Mouse (Mus musculus) cerebellum, adult 9-10 months (tissue): ENCODE data around the gene Higd1c.
A peak's percentile ranks its signal among the peaks of the same experiment; 100 is the strongest.
"Not testable (repeated sequence)": the region's sequence is repeated elsewhere in the genome, so short reads cannot be mapped to it uniquely, and the experiment has no call there.

Source experiments
- DNase-seq: peaks from one replicate; pipeline ENCODE4 v3.0.0; 2022

Higd1c gene

GRCm38 (mm10) chr15:100413306-100413705 lies 49.0 kb downstream of the Higd1c start:
- no peak for DNase-seq

DNA sequence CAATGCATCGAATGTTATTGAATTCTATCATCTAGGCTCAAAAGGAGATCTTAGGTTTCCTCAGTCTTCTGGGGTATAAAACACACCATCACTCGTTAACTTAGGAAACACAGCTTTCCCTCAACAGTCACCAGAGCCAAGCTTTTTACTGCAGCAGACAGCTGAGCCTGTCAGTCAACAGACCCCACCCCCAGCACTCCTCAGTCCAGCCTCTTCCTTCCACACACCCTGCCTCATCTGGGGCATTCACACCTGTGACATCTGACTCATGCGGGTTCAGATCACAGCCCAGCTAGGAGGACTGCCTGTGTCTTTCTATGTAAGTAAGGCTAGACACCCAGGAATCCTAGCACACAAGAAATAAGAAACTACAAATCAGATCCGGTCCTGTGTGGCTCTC lies 49.7 kb downstream of the Higd1c start:
- no peak for DNase-seq

GRCm38 (mm10) chr15:100414942-100415341 lies 50.6 kb downstream of the Higd1c start:
- no peak for DNase-seq

- no peak for DNase-seq
Measured at GRCm38 (mm10) chr15:100415684-100416083, 51.3 kb downstream of the Higd1c start.

- DNase-seq: no peak
Measured at GRCm38 (mm10) chr15:100417854-100418450, 53.6 kb downstream of the Higd1c start.

- no peak for DNase-seq
Measured at GRCm38 (mm10) chr15:100419311-100419710, 55.0 kb downstream of the Higd1c start.

DNA sequence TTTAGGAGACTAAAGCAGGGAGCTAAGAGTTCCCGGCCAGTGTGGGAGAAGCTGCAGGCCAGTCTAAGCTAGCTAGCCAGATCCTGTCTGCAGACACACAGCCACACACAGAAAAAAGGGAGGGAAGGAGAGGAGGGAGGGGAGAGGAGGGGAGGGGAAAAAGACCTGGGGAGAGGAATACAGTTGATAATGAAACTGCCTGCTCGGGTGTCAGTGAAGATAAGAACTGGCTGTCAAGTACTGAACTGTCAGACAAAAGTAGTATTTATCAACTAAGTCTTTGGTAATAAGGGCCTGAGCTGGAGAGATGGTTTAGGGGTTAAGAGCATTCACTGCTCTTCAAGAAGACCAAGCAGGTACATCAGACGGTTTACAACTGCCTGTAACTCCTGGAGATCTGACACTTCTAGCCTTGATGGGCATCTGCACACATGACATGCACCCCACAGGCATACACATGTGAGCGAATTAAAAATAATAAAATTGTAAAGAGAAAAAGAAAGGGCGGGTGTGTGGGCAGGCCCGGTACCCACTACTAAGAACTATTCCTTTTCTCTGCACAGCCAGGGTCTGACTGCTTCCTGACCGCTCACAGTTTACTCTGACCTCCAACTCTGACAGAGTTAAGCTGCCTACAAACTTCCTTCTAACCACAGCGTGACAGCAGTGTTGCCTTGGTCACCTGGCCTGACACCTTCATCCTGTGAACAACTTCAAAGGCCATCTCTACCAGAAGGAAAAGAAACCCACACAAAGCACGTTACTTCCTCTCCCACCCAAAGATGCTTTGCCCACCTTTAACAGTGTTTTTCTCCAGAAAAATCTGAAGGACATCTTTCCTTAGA lies 55.8 kb downstream of the Higd1c start:
- DNase-seq: no peak

GRCm38 (mm10) chr15:100421059-100421757 lies 56.9 kb downstream of the Higd1c start:
- DNase-seq: no peak

DNA sequence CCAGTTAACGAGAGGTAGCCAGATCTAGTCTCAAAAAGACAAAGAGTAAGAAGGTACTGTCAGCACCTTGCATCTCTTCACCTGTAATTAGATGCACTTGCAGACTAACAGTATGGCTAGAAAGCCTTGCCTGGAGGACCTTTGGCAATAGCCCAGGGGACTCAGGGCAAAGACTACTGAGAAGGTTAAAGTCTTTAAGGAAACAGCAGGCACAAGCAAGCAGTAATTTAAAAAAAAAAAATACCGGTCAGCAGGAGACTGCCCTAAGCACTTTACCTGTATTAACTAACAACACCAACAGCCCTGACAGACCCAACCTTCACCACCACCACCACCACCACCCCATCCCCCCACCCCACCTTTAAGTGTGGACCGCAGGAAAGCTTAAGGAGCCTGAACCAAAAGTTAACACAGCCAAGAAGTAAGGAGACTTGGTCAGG lies 57.4 kb downstream of the Higd1c start, which contains the start of gene Gm5475:
Gene Gm5475 (plus strand): TSS at position 390 of the 440 bp plus-strand sequence.
- not testable (repeated sequence) for DNase-seq

DNA sequence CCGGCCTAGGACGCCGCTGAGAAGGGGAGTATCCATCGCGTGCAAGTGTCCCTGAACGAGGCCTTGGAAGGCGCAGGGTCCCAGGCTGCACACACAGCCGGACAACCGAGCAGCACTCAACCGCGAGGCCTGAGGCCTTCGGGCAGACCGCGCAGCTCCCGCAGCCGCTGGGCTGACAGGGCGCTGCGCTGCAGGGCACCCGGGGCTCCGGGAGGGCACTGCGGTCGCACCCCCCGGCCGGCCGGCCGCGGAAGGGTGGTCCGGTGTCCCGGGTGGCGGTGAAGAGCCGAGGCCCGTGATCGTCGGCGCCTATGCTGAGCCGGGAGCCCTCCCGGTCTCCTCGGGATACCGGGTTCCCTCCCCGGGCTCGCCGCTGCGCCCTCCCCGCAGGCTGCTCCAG lies 58.1 kb downstream of the Higd1c start:
- DNase-seq: no peak

- peak; percentile 96 for DNase-seq
Measured at GRCm38 (mm10) chr15:100422899-100423860, 58.8 kb downstream of the Higd1c start.

DNA sequence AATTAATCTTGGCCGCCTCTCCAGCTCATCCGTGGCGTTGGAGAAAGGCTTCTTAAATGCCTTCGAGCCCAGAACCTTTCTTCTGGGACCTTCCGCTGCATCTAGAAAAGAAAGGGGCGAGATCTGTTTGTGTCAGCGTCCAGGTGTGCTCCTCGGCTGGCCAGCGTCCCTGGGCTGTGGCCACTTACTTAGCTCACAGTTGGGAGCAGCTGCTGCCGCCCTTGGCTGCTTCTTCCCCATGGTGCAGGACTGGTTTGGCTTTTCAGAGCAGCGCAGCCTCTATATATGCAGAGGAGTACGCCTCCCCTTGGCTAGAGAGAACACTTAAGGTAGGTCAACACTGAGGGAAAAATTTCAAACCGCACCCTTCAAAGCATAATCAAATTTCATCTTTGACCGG lies 59.6 kb downstream of the Higd1c start:
- DNase-seq: no peak

GRCm38 (mm10) chr15:100424396-100425122 lies 60.2 kb downstream of the Higd1c start, which contains the start of gene Slc11a2:
TSS of gene Slc11a2 (minus strand) at chr15:100425072.
- DNase-seq: no peak

DNA sequence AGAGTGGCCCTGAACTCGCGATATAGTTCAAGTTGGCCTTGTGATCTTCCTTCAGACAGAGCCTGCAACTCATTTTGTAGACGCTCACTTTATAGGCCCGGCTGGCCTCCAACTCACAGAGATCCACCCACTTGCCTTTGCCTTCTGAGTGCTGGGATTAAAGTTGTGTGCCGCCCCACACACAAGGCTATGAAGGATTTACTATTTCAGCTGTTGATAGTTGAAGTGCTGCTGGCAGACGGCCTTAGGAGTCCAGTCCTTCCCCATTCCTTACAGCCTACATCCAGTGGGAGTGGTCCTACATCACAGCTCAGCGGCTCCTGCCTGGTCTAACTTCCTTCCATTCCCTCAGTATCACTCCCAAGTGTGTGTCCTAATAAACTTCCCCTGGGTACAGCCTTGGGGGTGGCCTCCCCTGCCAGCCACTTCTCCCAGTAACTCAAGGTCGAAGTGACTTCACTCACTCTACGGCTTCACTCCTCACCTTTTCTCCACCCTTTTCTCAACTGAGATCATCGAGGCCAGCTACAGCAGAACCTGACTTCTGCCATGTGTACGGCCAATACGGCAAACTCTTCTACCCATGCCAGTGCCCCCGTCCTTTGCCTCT lies 64.1 kb downstream of the Higd1c start:
- no peak for DNase-seq

DNA sequence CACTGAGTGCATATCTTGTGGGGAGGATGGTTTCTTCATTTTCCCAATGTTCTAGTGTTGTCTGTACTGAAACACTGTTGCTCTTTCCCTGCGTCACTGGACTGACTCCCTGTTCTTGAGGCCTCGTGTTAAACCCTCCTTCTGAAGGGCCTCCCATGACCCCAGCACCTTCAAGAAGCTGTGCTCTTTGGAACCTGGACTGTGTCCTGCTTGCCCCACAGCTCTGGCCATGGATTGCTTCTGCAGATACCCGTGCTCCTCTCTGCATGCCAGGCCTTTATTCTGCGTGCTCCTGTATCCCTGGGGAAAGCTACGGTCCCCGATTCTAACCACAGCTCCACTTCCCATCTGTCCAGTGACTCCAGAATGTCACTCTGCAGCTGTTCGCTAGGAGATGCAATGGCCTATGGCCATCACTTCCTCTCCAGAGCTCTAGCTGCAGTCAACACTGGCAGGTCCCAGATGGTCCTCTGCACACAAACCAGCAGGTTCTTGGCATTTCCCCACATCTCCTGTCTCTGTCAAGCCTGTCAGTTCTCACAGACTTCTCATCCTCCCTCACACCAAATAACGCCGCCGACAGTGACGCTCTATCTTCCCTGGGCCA lies 65.7 kb downstream of the Higd1c start:
- DNase-seq: peak; percentile 60

GRCm38 (mm10) chr15:100433234-100433633 lies 68.9 kb downstream of the Higd1c start:
- DNase-seq: no peak
